Mouse (Mus musculus): ENCODE results near the gene Nid1. TPM values are rescaled to one million over a fixed set of nuclear protein-coding genes. Genes with fewer than 3 reads are reported as not detected.
"Not testable (repeated sequence)": the region's sequence is repeated elsewhere in the genome, so short reads cannot be mapped to it uniquely, and the experiment has no call there.

Nid1 gene
- polyA plus RNA-seq, 2 experiments: 16.9 to 18.3 TPM

DNA sequence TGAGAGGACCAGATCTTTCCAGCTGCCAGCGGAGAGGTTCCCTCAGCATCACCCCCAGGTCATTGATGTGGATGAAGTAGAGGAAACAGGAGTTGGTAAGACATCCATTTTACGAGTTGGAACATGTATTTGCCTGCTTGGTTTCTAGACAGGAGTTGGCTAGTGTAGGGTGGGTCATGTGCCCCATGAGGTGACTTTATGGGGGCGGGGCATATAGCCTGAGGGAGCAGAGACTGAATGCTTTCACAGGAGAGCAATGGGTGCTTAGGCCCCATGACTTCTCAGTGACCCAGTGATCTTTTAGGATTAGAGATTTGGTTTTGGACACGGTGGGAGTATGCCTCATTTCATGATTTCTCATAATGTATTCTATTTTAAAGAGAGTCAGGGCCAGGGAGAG, 31.2 kb downstream of the Nid1 start:
- H3K4me2 ChIP-seq (ENCODE audit: low read depth): no peak overlapping the region
- H3K9ac ChIP-seq (replicated peaks): no peak overlapping the region
- 50% methylated on average over 4 of the region's 4 CpGs for WGBS (ENCODE audit: insufficient replicate concordance)
- no peaks in the 10 kb centered on the region for H3K27me3 ChIP-seq (ENCODE audit: control insufficient read depth, insufficient read depth, low read length)
- DNase-seq (ENCODE audit: low read depth in 3 of 3, low spot score in 3 of 3) (no peak), ATAC-seq (ENCODE audit: insufficient read depth) (no peak)
- H3K36me3 ChIP-seq (replicated peaks; ENCODE audit: control insufficient read depth, insufficient read depth, low read depth): no peaks in the 10 kb centered on the region
- TF ChIP-seq CTCF (IDR thresholded peaks at IDR 0.05; ENCODE audit: low read depth) (no peak), EP300 (IDR thresholded peaks at IDR 0.05; ENCODE audit: low read depth) (no peak)
- no peaks in the 10 kb centered on the region for H3K9me3 ChIP-seq (ENCODE audit: control insufficient read depth, low read length)
- peaks cover 0 to 5% of the 10 kb centered on the region in 2 experiments; a peak in 2 of 4 replicates for H3K4me1 ChIP-seq (replicated peaks; ENCODE audit: control insufficient read depth in 2 of 2, insufficient read depth in 2 of 2, low read length in 1 of 2)
- no peak overlapping the region for H3K4me3 ChIP-seq (ENCODE audit: insufficient read depth in 1 of 2, low read depth in 2 of 2, low read length in 2 of 2)
- no peak overlapping the region for H3K27ac ChIP-seq

DNA sequence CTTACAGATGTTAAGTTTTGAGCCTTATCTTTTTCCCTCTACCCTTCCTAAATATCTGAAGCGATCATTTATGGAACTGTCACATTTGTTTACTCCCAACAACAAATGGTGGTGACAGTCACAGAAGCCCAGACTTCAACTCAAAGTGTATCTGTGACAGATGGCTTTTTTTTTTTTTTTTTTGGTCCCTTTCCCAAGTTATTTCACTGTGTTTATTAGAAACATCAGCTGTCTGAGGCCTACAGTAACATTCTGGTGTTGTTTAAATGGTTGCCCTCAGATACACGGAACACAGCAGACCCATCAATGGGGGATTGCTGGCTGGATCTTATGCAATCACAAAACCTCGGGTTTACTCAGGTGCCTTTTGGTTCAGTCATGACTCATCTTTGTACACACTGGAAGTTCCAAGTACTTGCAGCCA, 34.0 kb downstream of the Nid1 start:
- Histone ChIP-seq H3K36me3 (replicated peaks; ENCODE audit: control insufficient read depth, insufficient read depth, low read depth) (no peaks in the 10 kb centered on the region), H3K9me3 (ENCODE audit: control insufficient read depth, low read length) (no peaks in the 10 kb centered on the region), H3K4me3 (ENCODE audit: insufficient read depth in 1 of 2, low read depth in 2 of 2, low read length in 2 of 2) (no peak overlapping the region), H3K4me2 (ENCODE audit: low read depth) (no peak overlapping the region), H3K4me1 (replicated peaks; ENCODE audit: control insufficient read depth in 2 of 2, insufficient read depth in 2 of 2, low read length in 1 of 2) (0 out of 4 replicates have a peak, but pooled peaks cover 0 to 2% of the 10 kb centered on the region in 2 experiments), H3K27me3 (ENCODE audit: control insufficient read depth, insufficient read depth, low read length) (no peaks in the 10 kb centered on the region), H3K27ac (no peak overlapping the region), H3K9ac (replicated peaks) (no peak overlapping the region)
- TF ChIP-seq EP300 (IDR thresholded peaks at IDR 0.05; ENCODE audit: low read depth): no peak
- TF ChIP-seq CTCF (IDR thresholded peaks at IDR 0.05; ENCODE audit: low read depth): no peak
- ATAC-seq (ENCODE audit: insufficient read depth): peak; percentile 26; the same call in 1 of the 2 replicates
- WGBS (ENCODE audit: insufficient replicate concordance): 47% methylated on average over 3 of the region's 3 CpGs
- DNase-seq (ENCODE audit: low read depth in 3 of 3, low spot score in 3 of 3): peak in 1 of 3 experiments; percentile 2

DNA sequence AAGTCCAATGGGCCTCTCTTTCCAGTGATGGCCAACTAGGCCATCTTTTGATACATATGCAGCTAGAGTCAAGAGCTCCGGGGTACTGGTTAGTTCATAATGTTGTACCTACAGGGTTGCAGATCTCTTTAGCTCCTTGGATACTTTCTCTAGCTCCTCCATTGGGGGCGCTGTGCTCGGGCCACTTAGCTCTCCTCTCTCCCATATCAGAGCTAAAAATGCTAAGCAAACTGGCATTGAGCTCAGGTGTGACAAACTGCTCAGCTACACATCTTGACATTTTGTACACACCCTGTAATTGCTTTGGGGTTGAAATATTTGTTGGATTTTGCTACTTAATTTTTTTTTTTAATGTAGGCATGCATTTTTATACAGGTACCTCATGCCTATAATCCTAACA, 37.1 kb downstream of the Nid1 start:
- ATAC-seq (ENCODE audit: insufficient read depth); H3K4me3 ChIP-seq (ENCODE audit: insufficient read depth in 1 of 2, low read depth in 2 of 2, low read length in 2 of 2); H3K9me3 ChIP-seq (ENCODE audit: control insufficient read depth, low read length); H3K36me3 ChIP-seq (replicated peaks; ENCODE audit: control insufficient read depth, insufficient read depth, low read depth); H3K27me3 ChIP-seq (ENCODE audit: control insufficient read depth, insufficient read depth, low read length); H3K4me1 ChIP-seq (replicated peaks; ENCODE audit: control insufficient read depth in 2 of 2, insufficient read depth in 2 of 2, low read length in 1 of 2); DNase-seq (ENCODE audit: low read depth in 3 of 3, low spot score in 3 of 3); H3K9ac ChIP-seq (replicated peaks); H3K4me2 ChIP-seq (ENCODE audit: low read depth); H3K27ac ChIP-seq: not testable (repeated sequence)
- 49% methylated on average over 2 of the region's 3 CpGs for WGBS (ENCODE audit: insufficient replicate concordance)

DNA sequence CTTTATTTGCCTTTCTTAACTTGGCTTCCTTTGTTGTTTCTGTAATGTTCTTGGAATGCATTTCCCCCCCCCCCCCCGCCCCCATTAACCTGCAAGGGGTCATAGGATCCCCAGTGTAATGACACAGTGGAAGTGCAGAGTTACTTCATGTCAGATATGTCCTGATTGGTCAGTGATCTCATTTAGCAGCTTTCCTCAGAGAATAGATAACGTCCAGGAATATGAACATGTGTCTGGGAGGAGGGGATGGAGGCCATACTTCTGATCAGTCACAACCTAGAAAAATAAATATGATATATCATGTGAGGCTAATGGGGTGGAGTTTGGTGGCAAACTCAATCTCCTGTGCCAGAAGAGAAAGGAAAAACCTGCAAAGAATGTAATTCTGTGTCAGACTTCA, 37.6 kb downstream of the Nid1 start:
- H3K27me3 ChIP-seq (ENCODE audit: control insufficient read depth, insufficient read depth, low read length): no peaks in the 10 kb centered on the region
- DNase-seq (ENCODE audit: low read depth in 3 of 3, low spot score in 3 of 3) (no peak), ATAC-seq (ENCODE audit: insufficient read depth) (no peak)
- TF ChIP-seq CTCF (IDR thresholded peaks at IDR 0.05; ENCODE audit: low read depth) (no peak), EP300 (IDR thresholded peaks at IDR 0.05; ENCODE audit: low read depth) (no peak)
- H3K27ac ChIP-seq: no peak overlapping the region
- H3K9me3 ChIP-seq (ENCODE audit: control insufficient read depth, low read length): no peaks in the 10 kb centered on the region
- 0 out of 4 replicates have a peak, but pooled peaks cover 0 to 2% of the 10 kb centered on the region in 2 experiments for H3K4me1 ChIP-seq (replicated peaks; ENCODE audit: control insufficient read depth in 2 of 2, insufficient read depth in 2 of 2, low read length in 1 of 2)
- H3K4me2 ChIP-seq (ENCODE audit: low read depth): no peak overlapping the region
- WGBS (ENCODE audit: insufficient replicate concordance): 27% methylated on average over 2 of the region's 2 CpGs
- H3K4me3 ChIP-seq (ENCODE audit: insufficient read depth in 1 of 2, low read depth in 2 of 2, low read length in 2 of 2): no peak overlapping the region
- H3K36me3 ChIP-seq (replicated peaks; ENCODE audit: control insufficient read depth, insufficient read depth, low read depth): no peaks in the 10 kb centered on the region
- H3K9ac ChIP-seq (replicated peaks): no peak overlapping the region

DNA sequence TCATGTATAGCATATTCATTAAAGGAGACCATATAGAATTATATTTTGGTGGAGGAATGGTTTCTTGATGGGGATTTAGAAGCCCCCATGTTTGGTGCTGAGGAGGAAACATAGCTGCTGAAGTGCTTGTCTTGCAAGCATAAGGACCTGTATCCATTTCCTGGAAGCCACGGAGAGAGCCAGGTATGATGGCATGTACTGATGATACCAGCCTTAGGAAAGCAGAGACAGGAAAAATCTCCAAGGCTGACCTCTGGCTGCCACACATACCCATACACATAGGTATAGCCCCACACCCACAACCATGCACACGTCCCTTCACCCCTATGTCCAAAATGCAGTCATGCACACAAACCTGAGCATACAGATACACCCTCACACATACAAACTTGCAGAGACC, 39.2 kb downstream of the Nid1 start:
- Histone ChIP-seq H3K4me1 (replicated peaks; ENCODE audit: control insufficient read depth in 2 of 2, insufficient read depth in 2 of 2, low read length in 1 of 2) (0 out of 4 replicates have a peak, but pooled peaks cover 0 to under 1% of the 10 kb centered on the region in 2 experiments), H3K27me3 (ENCODE audit: control insufficient read depth, insufficient read depth, low read length) (no peaks in the 10 kb centered on the region), H3K4me3 (ENCODE audit: insufficient read depth in 1 of 2, low read depth in 2 of 2, low read length in 2 of 2) (no peak overlapping the region), H3K27ac (no peak overlapping the region), H3K4me2 (ENCODE audit: low read depth) (no peak overlapping the region), H3K36me3 (replicated peaks; ENCODE audit: control insufficient read depth, insufficient read depth, low read depth) (no peaks in the 10 kb centered on the region), H3K9me3 (ENCODE audit: control insufficient read depth, low read length) (no peaks in the 10 kb centered on the region), H3K9ac (replicated peaks) (no peak overlapping the region)
- ATAC-seq (ENCODE audit: insufficient read depth): no peak
- no peak for DNase-seq (ENCODE audit: low read depth in 3 of 3, low spot score in 3 of 3)
- no peak for TF ChIP-seq EP300 (IDR thresholded peaks at IDR 0.05; ENCODE audit: low read depth)
- no peak for TF ChIP-seq CTCF (IDR thresholded peaks at IDR 0.05; ENCODE audit: low read depth)
- 60% methylated on average over 2 of the region's 2 CpGs for WGBS (ENCODE audit: insufficient replicate concordance)

Measured in liver, embryonic 14.5 days (tissue).